Mouse (Mus musculus): Measurements from ENCODE around the gene Olfr845.

The Olfr845 gene

GRCm38 (mm10) chr9:19336157-19336556 is at the start of gene Olfr845:
Olfr845 (plus strand) TSS chr9:19336457.
- DNase-seq (ENCODE audit: low spot score in 2 of 2), result no peak

- DNase-seq (ENCODE audit: low spot score in 2 of 2), result no peak
Measured at GRCm38 (mm10) chr9:19316047-19316446, 20.2 kb upstream of the Olfr845 start, which contains the start of gene Olfr844. Olfr844 (plus strand) TSS chr9:19316347.

DNA sequence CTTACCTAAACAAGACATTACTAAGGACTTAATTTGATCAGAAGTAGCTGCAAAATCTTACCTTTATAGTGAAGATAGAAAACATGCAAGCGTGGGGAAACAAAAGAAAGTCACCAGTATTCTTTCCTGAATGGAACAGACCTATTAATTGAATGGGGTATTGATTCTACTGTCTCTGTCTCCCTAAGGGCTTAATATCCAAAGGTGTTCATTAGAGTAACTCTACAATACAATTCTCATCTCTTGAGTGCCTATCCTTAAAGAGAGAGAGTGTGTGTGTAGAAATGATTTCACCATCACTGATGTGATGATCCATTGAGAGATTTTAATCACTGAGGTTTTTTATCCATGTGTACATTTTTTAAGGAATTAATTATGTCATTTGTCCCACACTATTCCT is 27.6 kb downstream of the Olfr845 start, which contains the start of gene Olfr846:
Gene Olfr846 (minus strand): TSS at position 101 of the 400 bp plus-strand sequence.
- no peak for DNase-seq (ENCODE audit: low spot score in 2 of 2)

DNA sequence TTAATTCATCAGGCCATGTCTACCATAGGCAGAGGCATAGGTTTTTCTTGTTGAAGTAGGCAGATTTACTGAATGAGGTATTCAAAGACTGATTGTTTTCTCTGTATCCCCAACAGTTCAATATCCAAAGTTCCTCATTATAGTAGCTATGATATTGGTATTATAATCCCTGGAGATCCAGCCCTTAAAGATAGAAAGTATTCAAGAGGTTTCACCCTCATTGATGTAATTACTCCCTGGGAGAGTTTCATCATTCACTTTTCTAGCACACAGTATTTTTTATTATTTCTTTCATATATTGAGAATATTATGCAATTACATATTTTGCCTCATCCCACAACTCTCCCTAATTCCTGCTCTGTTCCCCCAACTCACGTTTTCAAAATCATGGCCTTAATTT is 42.3 kb downstream of the Olfr845 start, which contains the start of gene Olfr847:
Gene Olfr847 (minus strand): TSS at position 101 of the 400 bp plus-strand sequence.
- no peak for DNase-seq (ENCODE audit: low spot score in 2 of 2)
